Mouse (Mus musculus) Muller cell, postnatal 12 days (primary cell): ENCODE data around the gene Tmtc4.
A peak's percentile ranks its signal among the peaks of the same experiment; 100 is the strongest.

Source experiments
- DNase-seq: peaks from one replicate; pipeline ENCODE4 v3.0.0-alpha.2; 2015; ENCODE audit errors: inconsistent ontology term

Tmtc4 gene

GRCm38 (mm10) chr14:122974854-122975570 is 8.8 kb downstream of the Tmtc4 start:
- DNase-seq = peak; percentile 38

- no peak for DNase-seq
Measured at GRCm38 (mm10) chr14:122973091-122973490, 10.7 kb downstream of the Tmtc4 start.

GRCm38 (mm10) chr14:122968049-122968448 is 15.8 kb downstream of the Tmtc4 start:
- no peak for DNase-seq

- DNase-seq = peak; percentile 77
Measured at GRCm38 (mm10) chr14:122957941-122958340, 25.9 kb downstream of the Tmtc4 start.

- peak; percentile 41 for DNase-seq
Measured at GRCm38 (mm10) chr14:122953331-122953730, 30.5 kb downstream of the Tmtc4 start.

- DNase-seq = no peak
Measured at GRCm38 (mm10) chr14:122952556-122952955, 31.3 kb downstream of the Tmtc4 start.

- DNase-seq = no peak
Measured at GRCm38 (mm10) chr14:122951676-122952445, 32.0 kb downstream of the Tmtc4 start.

- DNase-seq = no peak
Measured at GRCm38 (mm10) chr14:122950915-122951314, 32.9 kb downstream of the Tmtc4 start.

GRCm38 (mm10) chr14:122943475-122943853 is 40.4 kb downstream of the Tmtc4 start:
- DNase-seq = no peak

- DNase-seq = no peak
Measured at GRCm38 (mm10) chr14:122942757-122943474, 40.9 kb downstream of the Tmtc4 start.

- peak; percentile 33 for DNase-seq
Measured at GRCm38 (mm10) chr14:122936460-122936859, 47.4 kb downstream of the Tmtc4 start.

GRCm38 (mm10) chr14:122920011-122920410 is 63.8 kb downstream of the Tmtc4 start:
- DNase-seq = no peak

GRCm38 (mm10) chr14:122917676-122918075 is 66.2 kb downstream of the Tmtc4 start:
- no peak for DNase-seq

GRCm38 (mm10) chr14:122913657-122914056 is 70.2 kb downstream of the Tmtc4 start, which contains the start of gene Ggact:
TSS of gene Ggact (minus strand) at chr14:122913757.
- DNase-seq = no peak

GRCm38 (mm10) chr14:122912812-122913498 is 70.9 kb downstream of the Tmtc4 start:
- peak; percentile 78 for DNase-seq

- DNase-seq = peak; percentile 61
Measured at GRCm38 (mm10) chr14:122912137-122912536, 71.7 kb downstream of the Tmtc4 start.

GRCm38 (mm10) chr14:122911265-122911664 is 72.6 kb downstream of the Tmtc4 start:
- DNase-seq = no peak

GRCm38 (mm10) chr14:122909368-122910091 is 74.3 kb downstream of the Tmtc4 start:
- DNase-seq = no peak

- no peak for DNase-seq
Measured at GRCm38 (mm10) chr14:122908075-122908474, 75.8 kb downstream of the Tmtc4 start.

- DNase-seq = no peak
Measured at GRCm38 (mm10) chr14:122905007-122905406, 78.8 kb downstream of the Tmtc4 start.

GRCm38 (mm10) chr14:122903923-122904351 is 79.9 kb downstream of the Tmtc4 start:
- peak; percentile 88 for DNase-seq
